Mouse (Mus musculus) forebrain, embryonic 10.5 days (tissue): ENCODE data around the gene 4930544D05Rik. TPM values are rescaled to one million over a fixed set of nuclear protein-coding genes. Genes with fewer than 3 reads are reported as not detected.

Experiments used
- DNase-seq: peaks from one replicate; pipeline ENCODE4 v3.0.0-alpha.2; 2017; ENCODE audit warnings: low spot score; ENCODE audit errors: extremely low spot score
- H3K27ac ChIP-seq: fragments of 300-500 bp; sonication (generic); 2 replicates; pipeline ENCODE4 v1.5.1; 2016; ENCODE audit warnings: mild to moderate bottlenecking
- H3K27me3 ChIP-seq: fragments of 300-500 bp; sonication (generic); 2 replicates; pipeline ENCODE4 v1.6.1; 2016; ENCODE audit warnings: mild to moderate bottlenecking; ENCODE audit not compliant: poor library complexity, severe bottlenecking
- H3K36me3 ChIP-seq: fragments of 300-500 bp; sonication (generic); replicated peaks from 2 replicates; pipeline ENCODE4 v1.6.1; 2016; ENCODE audit warnings: mild to moderate bottlenecking, moderate library complexity
- H3K4me1 ChIP-seq: fragments of 300-500 bp; sonication (generic); 2 replicates; pipeline ENCODE4 v1.6.1; 2016
- H3K4me3 ChIP-seq: fragments of 300-500 bp; sonication (generic); 2 replicates; pipeline ENCODE4 v1.5.1; 2016; ENCODE audit warnings: mild to moderate bottlenecking, moderate library complexity
- H3K9me3 ChIP-seq: fragments of 300-500 bp; sonication (generic); 2 replicates; pipeline ENCODE4 v1.6.1; 2016; ENCODE audit warnings: mild to moderate bottlenecking, moderate library complexity
- WGBS: fragments of 180-500 bp; shearing (Covaris S2); methylation state at CpG from one replicate; pipeline ENCODE4 v1.1.7; 2016; 5-methylcytosine and 5-hydroxymethylcytosine counted together
- polyA plus RNA-seq: library from polyadenylated mRNA; unstranded; fragments of >200 nt; fragmentation: Nextera tagmentation; extraction: Ambion mirVana; gene quantifications from 2 replicates; pipeline ENCODE4 v1.2.1, GENCODE M21; 2016

The 4930544D05Rik gene
- polyA plus RNA-seq, 1 experiment from 2014 or later, result not detected

GRCm38 (mm10) chr11:70606717-70607116 lies 8.9 kb upstream of the 4930544D05Rik start:
- H3K36me3 ChIP-seq, result peaks cover 100% of the 10 kb centered on the region
- WGBS, result 77% methylated on average over 12 of the region's 12 CpGs
- H3K9me3 ChIP-seq, result no peaks in the 10 kb centered on the region
- no peaks in the 10 kb centered on the region for H3K4me1 ChIP-seq
- 0 out of 2 replicates have a peak overlapping the region, but pooled peaks have one; percentile 2 for H3K27ac ChIP-seq
- no peak for DNase-seq
- no peaks in the 10 kb centered on the region for H3K27me3 ChIP-seq
- no peak overlapping the region for H3K4me3 ChIP-seq

- H3K4me3 ChIP-seq, result no peak overlapping the region
- no peaks in the 10 kb centered on the region for H3K27me3 ChIP-seq
- 94% methylated on average over 9 of the region's 9 CpGs for WGBS
- H3K9me3 ChIP-seq, result no peaks in the 10 kb centered on the region
- DNase-seq, result no peak
- H3K4me1 ChIP-seq, result no peaks in the 10 kb centered on the region
- H3K27ac ChIP-seq, result no peak overlapping the region
- H3K36me3 ChIP-seq, result peaks cover 100% of the 10 kb centered on the region
These were observed 8.0 kb upstream of the 4930544D05Rik start for GRCm38 (mm10) chr11:70607611-70608010.

- H3K27me3 ChIP-seq, result no peaks in the 10 kb centered on the region
- H3K4me3 ChIP-seq, result no peak overlapping the region
- H3K4me1 ChIP-seq, result no peaks in the 10 kb centered on the region
- no peaks in the 10 kb centered on the region for H3K9me3 ChIP-seq
- H3K27ac ChIP-seq, result no peak overlapping the region
- 89% methylated on average over 26 of the region's 26 CpGs for WGBS
- H3K36me3 ChIP-seq, result peaks cover 100% of the 10 kb centered on the region
- no peak for DNase-seq
These were observed 7.1 kb upstream of the 4930544D05Rik start for GRCm38 (mm10) chr11:70608381-70609066.

GRCm38 (mm10) chr11:70610752-70611151 lies 4.9 kb upstream of the 4930544D05Rik start:
- WGBS, result 86% methylated on average over 4 of the region's 4 CpGs
- no peak for DNase-seq
- Histone ChIP-seq H3K27ac (no peak overlapping the region), H3K27me3 (peaks cover 6% of the 10 kb centered on the region), H3K4me3 (no peak overlapping the region), H3K9me3 (no peaks in the 10 kb centered on the region), H3K36me3 (peaks cover 83% of the 10 kb centered on the region), H3K4me1 (peaks cover 12% of the 10 kb centered on the region)

- Histone ChIP-seq H3K27ac (no peak overlapping the region), H3K4me3 (no peak overlapping the region), H3K9me3 (no peaks in the 10 kb centered on the region), H3K4me1 (peaks cover 19% of the 10 kb centered on the region), H3K36me3 (peaks cover 65% of the 10 kb centered on the region), H3K27me3 (peaks cover 21% of the 10 kb centered on the region)
- no peak for DNase-seq
- 77% methylated on average over 7 of the region's 7 CpGs for WGBS
These were observed 3.1 kb upstream of the 4930544D05Rik start for GRCm38 (mm10) chr11:70612505-70612904.

- peaks cover 19% of the 10 kb centered on the region for H3K4me1 ChIP-seq
- DNase-seq, result peak; percentile 32
- 2% methylated on average over 17 of the region's 17 CpGs for WGBS
These were observed 574 bp upstream of the 4930544D05Rik start for GRCm38 (mm10) chr11:70615074-70615473.

GRCm38 (mm10) chr11:70619101-70619500 lies 3.5 kb downstream of the 4930544D05Rik start, which contains the start of gene Chrne:
Gene Chrne, minus strand, starts transcription at chr11:70619216.
- 68% methylated on average over 1 of the region's 1 CpGs for WGBS
- no peaks in the 10 kb centered on the region for H3K9me3 ChIP-seq
- no peak within 1 kb of the TSS for H3K27ac ChIP-seq
- no peak within 1 kb of the TSS for H3K4me3 ChIP-seq
- H3K36me3 ChIP-seq, result no peaks in the 10 kb centered on the region
- H3K27me3 ChIP-seq, result peaks cover 21% of the 10 kb centered on the region
- H3K4me1 ChIP-seq, result peaks cover 19% of the 10 kb centered on the region
- DNase-seq, result no peak

More at GRCm38 (mm10) chr11:70615074-70615473, 574 bp upstream of the 4930544D05Rik start:
- Histone ChIP-seq H3K27me3 (peaks cover 21% of the 10 kb centered on the region), H3K27ac (peak overlapping the region; percentile 76), H3K36me3 (peaks cover 40% of the 10 kb centered on the region), H3K4me3 (peak overlapping the region; percentile 51), H3K9me3 (no peaks in the 10 kb centered on the region)

GRCm38 (mm10) chr11:70621972-70622814 lies 6.5 kb downstream of the 4930544D05Rik start:
- Histone ChIP-seq H3K27ac (no peak overlapping the region), H3K4me1 (no peaks in the 10 kb centered on the region; the same call in 1 of the 2 replicates), H3K4me3 (no peak overlapping the region), H3K27me3 (peaks cover 1% of the 10 kb centered on the region; the same call in 1 of the 2 replicates), H3K9me3 (no peaks in the 10 kb centered on the region), H3K36me3 (no peaks in the 10 kb centered on the region)
- DNase-seq, result no peak
- WGBS, result 48% methylated on average over 7 of the region's 7 CpGs

- WGBS, result 86% methylated on average over 10 of the region's 10 CpGs
- H3K9me3 ChIP-seq, result no peaks in the 10 kb centered on the region
- no peak for DNase-seq
- H3K36me3 ChIP-seq, result no peaks in the 10 kb centered on the region
- no peaks in the 10 kb centered on the region for H3K27me3 ChIP-seq
- no peak overlapping the region for H3K4me3 ChIP-seq
- no peaks in the 10 kb centered on the region; the same call in 1 of the 2 replicates for H3K4me1 ChIP-seq
- no peak overlapping the region for H3K27ac ChIP-seq
These were observed 7.5 kb downstream of the 4930544D05Rik start for GRCm38 (mm10) chr11:70623053-70623742.

- no peaks in the 10 kb centered on the region; the same call in 1 of the 2 replicates for H3K4me1 ChIP-seq
- no peaks in the 10 kb centered on the region for H3K9me3 ChIP-seq
- DNase-seq, result peak; percentile 55
- H3K4me3 ChIP-seq, result no peak overlapping the region
- H3K27me3 ChIP-seq, result no peaks in the 10 kb centered on the region
- H3K36me3 ChIP-seq, result no peaks in the 10 kb centered on the region
- H3K27ac ChIP-seq, result no peak overlapping the region
- WGBS, result 53% methylated on average over 4 of the region's 4 CpGs
These were observed 9.8 kb downstream of the 4930544D05Rik start for GRCm38 (mm10) chr11:70625473-70625872.

GRCm38 (mm10) chr11:70626877-70627276 lies 11.2 kb downstream of the 4930544D05Rik start:
- Histone ChIP-seq H3K4me1 (no peaks in the 10 kb centered on the region; the same call in 1 of the 2 replicates), H3K9me3 (no peaks in the 10 kb centered on the region), H3K27ac (no peak overlapping the region), H3K4me3 (no peak overlapping the region), H3K27me3 (no peaks in the 10 kb centered on the region), H3K36me3 (no peaks in the 10 kb centered on the region)
- DNase-seq, result no peak
- 77% methylated on average over 4 of the region's 4 CpGs for WGBS

GRCm38 (mm10) chr11:70628431-70628830 lies 12.8 kb downstream of the 4930544D05Rik start:
- Histone ChIP-seq H3K9me3 (no peaks in the 10 kb centered on the region), H3K4me3 (no peak overlapping the region), H3K4me1 (no peaks in the 10 kb centered on the region), H3K36me3 (no peaks in the 10 kb centered on the region), H3K27me3 (no peaks in the 10 kb centered on the region), H3K27ac (no peak overlapping the region)
- WGBS, result 85% methylated on average over 2 of the region's 2 CpGs
- DNase-seq, result no peak
